Mouse (Mus musculus) thymus, adult 18-20 months (tissue): ENCODE results near the gene Btg1-ps1.
"Not testable (repeated sequence)": the region's sequence is repeated elsewhere in the genome, so short reads cannot be mapped to it uniquely, and the experiment has no call there.

Source experiments
- DNase-seq, 2 experiments: peaks; one replicate each; pipeline ENCODE4 v3.0.0; 2022; ENCODE audit warnings: mixed read lengths in 2 of 2

The Btg1-ps1 gene

GRCm38 (mm10) chrX:38018597-38018996 lies at the start of gene Btg1-ps1:
TSS of gene Btg1-ps1 (minus strand) at chrX:38018815.
- not testable (repeated sequence) for DNase-seq

GRCm38 (mm10) chrX:38066175-38066574 lies 47.6 kb upstream of the Btg1-ps1 start, which contains the start of gene Rhox10:
TSS of gene Rhox10 (plus strand) at chrX:38066475.
- DNase-seq, result no peak

- DNase-seq, result no peak
Observed at GRCm38 (mm10) chrX:38061544-38061943, 42.9 kb upstream of the Btg1-ps1 start.

- DNase-seq, result not testable (repeated sequence)
Observed at GRCm38 (mm10) chrX:38043014-38043413, 24.4 kb upstream of the Btg1-ps1 start, which contains the start of gene Btg1-ps2. TSS of gene Btg1-ps2 (minus strand) at chrX:38043114.

GRCm38 (mm10) chrX:38039666-38040065 lies 21.1 kb upstream of the Btg1-ps1 start:
- DNase-seq, result no peak

GRCm38 (mm10) chrX:38033841-38034240 lies 15.2 kb upstream of the Btg1-ps1 start:
- DNase-seq, result no peak

GRCm38 (mm10) chrX:38008756-38009155 lies 9.9 kb downstream of the Btg1-ps1 start:
- no peak for DNase-seq
